Mouse (Mus musculus): ENCODE data around the gene Bmp4.

Gene Bmp4

GRCm38 (mm10) chr14:46390249-46390775 lies at the start of gene Bmp4:
Gene Bmp4 (minus strand): TSS chr14:46390669.
- in situ Hi-C loops (cut with MboI; ENCODE audit: unreplicated experiment in 2 of 2), result no loop called here

DNA sequence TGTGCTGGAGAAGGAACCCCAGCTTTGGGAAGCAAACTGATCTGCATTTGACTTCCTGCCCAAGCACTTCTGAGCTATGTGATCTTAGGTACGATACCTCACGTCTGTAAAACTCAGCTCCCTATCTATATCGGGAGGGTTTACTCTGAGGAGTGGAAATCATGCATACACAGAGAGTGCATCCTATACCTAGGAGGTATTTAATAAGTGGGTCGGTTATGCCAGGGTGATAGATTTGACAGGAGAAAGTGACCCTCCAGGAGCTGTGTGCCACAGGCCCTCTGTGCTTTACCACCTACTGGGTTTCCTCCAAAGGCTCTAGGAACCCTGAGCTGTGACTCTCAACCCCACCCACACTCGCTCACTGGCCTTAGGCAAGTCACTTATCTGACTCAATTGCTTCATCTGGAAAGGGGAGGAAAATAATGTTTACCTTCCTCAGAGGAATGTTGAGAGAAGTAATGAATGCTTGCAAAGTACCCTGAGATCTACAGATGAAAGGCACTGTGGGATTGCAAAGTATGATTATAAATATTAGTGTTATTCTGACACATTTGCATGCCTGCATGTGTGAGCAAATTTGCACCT lies 49.1 kb upstream of the Bmp4 start:
- in situ Hi-C loops (cut with MboI; ENCODE audit: unreplicated experiment in 2 of 2), result no loop called here

DNA sequence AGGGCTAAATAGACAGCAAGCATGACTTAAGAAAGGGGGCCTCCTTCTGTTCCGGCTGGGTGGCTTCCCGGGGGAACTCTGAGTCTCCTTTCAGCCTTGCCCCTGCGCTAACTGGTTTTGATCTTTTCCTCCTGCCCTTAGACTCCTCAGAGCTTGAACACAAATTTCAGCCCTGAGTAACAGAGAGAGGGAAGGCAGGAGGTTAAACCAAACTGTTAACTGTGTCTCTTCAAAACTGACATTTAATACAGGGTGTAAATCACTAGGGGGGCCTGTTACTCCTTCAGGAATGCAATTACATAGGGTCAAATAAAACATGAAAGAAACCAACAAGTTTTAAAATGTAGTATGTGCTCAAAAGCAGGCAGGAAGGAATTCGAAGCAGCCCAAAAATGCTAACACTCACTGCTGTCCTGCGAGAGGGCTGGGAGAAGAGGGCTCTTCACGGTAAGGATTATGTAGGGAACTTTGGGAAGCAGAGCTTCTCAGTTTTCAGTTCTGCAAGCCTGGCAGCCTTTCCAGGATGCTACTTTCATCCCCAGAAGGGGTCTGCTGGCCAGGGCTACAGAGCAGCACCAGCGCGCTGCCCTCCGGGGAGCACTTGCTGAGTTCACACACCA lies 46.1 kb upstream of the Bmp4 start:
- in situ Hi-C loops (cut with MboI; ENCODE audit: unreplicated experiment in 2 of 2), result no loop called here

GRCm38 (mm10) chr14:46430231-46430630 lies 39.8 kb upstream of the Bmp4 start:
- in situ Hi-C loops (cut with MboI; ENCODE audit: unreplicated experiment in 2 of 2), result no loop called here

DNA sequence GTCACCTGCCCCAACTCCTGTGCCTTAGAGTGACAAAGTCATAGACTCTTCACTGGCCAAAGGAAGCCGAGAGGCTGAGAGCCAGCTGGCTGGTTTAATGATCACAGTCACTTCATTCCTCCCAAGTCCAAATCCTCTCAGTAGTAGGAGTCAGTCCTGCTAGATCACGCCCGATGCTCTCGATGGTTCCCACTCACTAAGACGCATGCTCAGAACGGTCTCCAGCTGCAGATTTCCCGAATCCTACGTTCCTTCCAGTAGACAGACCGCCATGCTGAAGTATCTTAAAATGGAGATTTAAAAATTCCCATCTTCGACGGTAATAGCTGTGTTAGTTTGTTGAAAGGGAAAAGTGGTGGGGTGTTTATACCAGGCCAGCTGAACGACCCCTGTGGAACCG lies 36.8 kb upstream of the Bmp4 start:
- in situ Hi-C loops (cut with MboI; ENCODE audit: unreplicated experiment in 2 of 2), result no loop called here

DNA sequence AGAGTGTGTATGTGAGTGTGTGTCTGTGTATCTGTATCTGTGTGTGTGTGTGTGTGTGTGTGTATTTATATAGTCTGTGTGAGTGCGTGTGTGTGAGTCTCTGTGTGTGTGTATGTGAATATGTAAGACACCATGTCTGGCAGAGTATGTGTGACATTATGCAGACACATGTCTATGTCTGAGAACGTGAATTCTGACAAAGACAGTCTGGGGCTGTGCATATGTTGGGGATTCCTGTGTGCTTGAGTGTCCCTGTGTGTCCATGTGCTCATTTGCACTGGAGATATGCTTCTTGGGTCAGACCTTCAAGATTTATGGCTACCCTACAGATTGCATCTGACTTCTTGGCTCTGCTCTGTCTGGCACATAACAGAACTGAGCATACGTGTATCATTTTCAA lies 31.4 kb upstream of the Bmp4 start:
- in situ Hi-C loops (cut with MboI; ENCODE audit: unreplicated experiment in 2 of 2), result no loop called here

DNA sequence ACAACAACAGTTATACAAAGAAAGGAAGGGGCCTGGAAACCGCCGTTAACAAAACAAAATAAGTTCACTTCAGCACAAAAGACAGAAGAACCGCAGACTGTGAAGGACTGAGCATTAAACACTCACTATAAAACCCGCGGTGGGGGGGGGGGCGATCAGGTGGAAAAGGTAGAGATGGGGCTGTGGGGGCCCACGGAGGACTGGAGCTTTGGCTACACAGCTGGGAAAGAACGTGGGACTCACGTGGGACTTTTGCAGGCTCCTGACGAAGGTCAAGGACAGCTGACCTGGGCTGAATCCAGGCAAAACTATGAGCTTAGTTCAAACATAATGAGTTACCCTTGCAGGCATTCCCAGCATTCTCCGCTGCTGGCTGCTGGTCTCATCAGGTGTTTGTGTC lies 28.8 kb upstream of the Bmp4 start:
- in situ Hi-C loops (cut with MboI; ENCODE audit: unreplicated experiment in 2 of 2), result no loop called here

DNA sequence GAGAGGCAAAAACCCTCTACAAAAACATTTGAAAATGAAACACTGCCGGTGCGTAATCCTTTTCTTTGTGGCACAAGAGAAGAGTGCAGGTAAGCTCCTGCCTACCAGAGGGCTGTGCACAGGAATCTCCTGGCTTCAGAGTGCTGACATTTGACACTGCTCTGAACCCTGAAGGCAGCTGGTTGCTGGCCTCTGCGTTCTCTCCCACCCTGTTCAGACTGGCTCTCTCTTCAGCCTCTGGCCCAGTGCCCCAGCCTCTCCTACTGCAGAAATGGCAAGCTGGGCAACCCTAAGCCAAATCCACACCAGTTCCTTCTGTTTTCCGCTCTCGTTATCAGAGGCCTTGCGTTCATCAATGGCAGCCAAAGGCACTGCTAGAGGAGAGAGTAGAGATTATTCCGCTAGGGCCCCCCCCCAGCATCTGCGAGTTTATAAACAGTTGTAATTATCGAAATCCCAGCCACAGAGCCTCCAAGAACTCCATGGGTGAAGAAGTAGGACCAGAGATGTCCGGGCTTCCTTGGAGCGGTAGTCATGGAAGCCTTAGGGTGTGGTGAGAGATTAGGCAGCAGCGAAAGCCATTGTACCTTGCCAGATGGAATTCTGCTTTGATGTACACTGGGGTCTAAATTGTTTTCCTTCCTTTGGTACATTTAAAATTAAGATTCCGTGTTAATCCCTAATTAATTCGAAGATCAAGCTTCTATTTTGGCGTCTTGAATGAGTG lies 28.1 kb upstream of the Bmp4 start:
- in situ Hi-C loops (cut with MboI; ENCODE audit: unreplicated experiment in 2 of 2), result no loop called here

GRCm38 (mm10) chr14:46412497-46413000 lies 22.1 kb upstream of the Bmp4 start:
- in situ Hi-C loops (cut with MboI; ENCODE audit: unreplicated experiment in 2 of 2), result no loop called here

GRCm38 (mm10) chr14:46410557-46411120 lies 20.2 kb upstream of the Bmp4 start:
- in situ Hi-C loops (cut with MboI; ENCODE audit: unreplicated experiment in 2 of 2), result no loop called here

- in situ Hi-C loops (cut with MboI; ENCODE audit: unreplicated experiment in 2 of 2), result no loop called here
Measured at GRCm38 (mm10) chr14:46409016-46409415, 18.5 kb upstream of the Bmp4 start.

DNA sequence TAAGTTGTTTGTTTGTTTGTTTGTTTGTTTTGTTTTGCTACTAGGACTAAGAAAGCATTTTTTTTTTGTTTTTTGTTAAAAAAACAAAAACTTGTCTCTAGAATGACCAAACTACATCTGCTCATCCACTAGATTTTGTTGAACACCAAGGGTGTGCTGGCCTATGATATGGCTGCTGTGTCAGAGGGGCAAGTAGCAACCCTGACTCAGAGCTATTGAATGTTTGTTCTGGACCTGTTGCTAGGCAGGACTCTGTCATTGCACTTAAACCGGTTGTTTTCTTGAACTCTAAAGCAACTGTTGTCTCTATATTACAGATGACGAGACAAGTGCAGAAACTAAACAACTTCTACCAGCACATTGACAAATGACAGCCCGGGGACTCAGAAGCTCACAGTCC lies 17.9 kb upstream of the Bmp4 start:
- in situ Hi-C loops (cut with MboI; ENCODE audit: unreplicated experiment in 2 of 2), result no loop called here

GRCm38 (mm10) chr14:46399925-46400324 lies 9.5 kb upstream of the Bmp4 start:
- in situ Hi-C loops (cut with MboI; ENCODE audit: unreplicated experiment in 2 of 2), result no loop called here

GRCm38 (mm10) chr14:46398091-46398695 lies 7.7 kb upstream of the Bmp4 start:
- in situ Hi-C loops (cut with MboI; ENCODE audit: unreplicated experiment in 2 of 2), result no loop called here

DNA sequence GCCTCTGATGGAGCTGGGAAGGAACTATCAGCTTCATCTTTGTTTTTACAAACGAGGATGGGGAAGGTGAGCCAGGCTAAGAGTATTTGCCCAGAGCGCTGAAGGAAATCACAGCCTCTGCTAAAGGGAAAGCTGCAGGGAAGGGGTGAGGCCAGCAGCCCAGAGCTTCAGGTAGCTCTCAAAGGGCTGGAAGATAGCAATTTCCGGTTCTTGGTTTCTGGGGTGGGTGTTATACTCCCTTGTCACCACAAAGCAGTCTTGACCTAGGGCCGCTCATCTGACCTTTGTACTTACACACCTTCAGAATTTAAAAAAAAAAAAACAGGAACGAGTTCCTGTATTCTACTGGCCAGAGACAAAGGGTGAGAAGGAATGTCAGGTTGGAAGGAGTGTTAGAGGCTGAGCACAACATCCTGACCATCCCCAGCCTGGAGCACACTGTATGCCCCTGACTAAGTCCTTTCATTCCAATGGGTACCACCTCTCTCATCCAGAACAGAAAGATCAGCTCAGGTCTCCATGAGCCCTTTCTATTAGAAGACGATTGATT lies 1.2 kb upstream of the Bmp4 start:
- in situ Hi-C loops (cut with MboI; ENCODE audit: unreplicated experiment in 2 of 2), result no loop called here

GRCm38 (mm10) chr14:46389438-46390248 lies 826 bp downstream of the Bmp4 start:
- in situ Hi-C loops (cut with MboI; ENCODE audit: unreplicated experiment in 2 of 2), result no loop called here

GRCm38 (mm10) chr14:46388636-46389035 lies 1.8 kb downstream of the Bmp4 start:
- in situ Hi-C loops (cut with MboI; ENCODE audit: unreplicated experiment in 2 of 2), result no loop called here

GRCm38 (mm10) chr14:46387821-46388481 lies 2.5 kb downstream of the Bmp4 start:
- in situ Hi-C loops (cut with MboI; ENCODE audit: unreplicated experiment in 2 of 2), result no loop called here

DNA sequence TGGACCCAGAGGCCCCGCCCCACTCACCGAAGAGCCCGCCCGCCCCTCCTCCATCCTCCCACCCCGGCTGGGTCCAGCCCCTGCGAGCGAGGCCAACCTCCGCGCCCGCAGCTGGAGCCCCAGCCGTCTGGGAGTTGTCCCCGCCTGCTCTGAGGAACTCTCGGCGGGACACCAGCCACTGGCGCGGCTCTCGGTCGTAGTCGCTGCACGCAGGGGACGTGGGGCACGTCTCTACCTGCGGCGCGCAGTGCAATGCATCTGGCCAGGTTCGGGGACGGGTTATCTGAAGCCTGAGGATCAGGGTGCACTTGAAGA lies 3.2 kb downstream of the Bmp4 start:
- in situ Hi-C loops (cut with MboI; ENCODE audit: unreplicated experiment in 2 of 2), result no loop called here

Measured in v-Abl transformed pro-B cells (cell line).